Mouse (Mus musculus) ovary, postnatal 10 days (tissue): ENCODE measurements around the gene Myl4.
"Not testable (repeated sequence)": the region's sequence is repeated elsewhere in the genome, so short reads cannot be mapped to it uniquely, and the experiment has no call there.

Experiments used
- DNase-seq: peaks from one replicate; pipeline ENCODE4 v3.0.0; 2022; ENCODE audit warnings: low spot score

Gene Myl4

DNA sequence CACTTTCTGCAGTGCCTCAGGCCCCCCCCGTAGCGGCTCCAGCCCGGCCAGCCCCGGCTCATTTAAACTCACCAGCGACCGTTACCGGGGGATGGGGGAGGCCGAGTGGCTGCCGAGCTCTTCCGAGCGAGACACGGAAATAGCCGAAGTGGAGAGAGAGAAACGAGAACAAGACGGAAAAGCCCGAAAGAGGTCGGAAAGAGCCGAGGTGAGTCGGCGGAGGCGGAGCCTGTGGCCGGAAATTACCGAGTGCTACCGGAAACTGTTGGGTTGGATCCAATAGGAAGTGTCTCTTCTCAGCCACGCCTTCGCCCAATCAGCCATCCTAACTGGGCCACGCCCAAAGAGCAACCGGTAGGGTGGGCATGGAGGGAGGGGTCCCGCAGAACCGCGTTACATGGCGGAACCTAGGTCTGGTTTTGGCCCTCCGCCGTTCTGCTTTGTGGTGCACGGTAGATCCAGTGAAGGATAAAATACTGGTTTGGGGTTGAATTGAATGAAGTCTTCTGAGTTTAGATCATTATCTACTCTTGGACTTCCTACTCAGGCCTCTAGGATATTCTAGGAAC, at the start of gene Myl4, which contains the start of gene Cdc27:
Gene Myl4, plus strand, starts transcription at position 258 of the 569 bp plus-strand sequence.
Gene Cdc27, minus strand, starts transcription at position 215 of the 569 bp plus-strand sequence.
- peak; percentile 100 for DNase-seq

DNA sequence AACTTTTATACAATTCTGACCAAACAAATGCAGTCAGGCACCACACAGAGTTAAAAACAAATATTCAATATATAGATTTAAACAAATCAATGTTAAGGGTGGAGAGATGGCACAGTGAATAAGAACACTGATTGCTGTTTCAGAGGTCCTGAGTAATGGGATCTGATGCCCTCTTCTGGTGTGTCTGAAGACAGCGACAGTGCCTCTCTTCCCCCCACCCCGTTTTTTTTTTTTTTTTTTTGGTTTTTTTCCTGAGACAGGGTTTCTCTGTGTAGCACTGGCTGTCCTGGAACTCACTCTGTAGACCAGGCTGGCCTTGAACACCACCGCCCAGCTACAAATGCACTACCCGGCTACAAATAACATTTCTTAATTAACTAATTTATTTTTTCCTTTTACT, 42.0 kb upstream of the Myl4 start:
- DNase-seq = no peak

DNA sequence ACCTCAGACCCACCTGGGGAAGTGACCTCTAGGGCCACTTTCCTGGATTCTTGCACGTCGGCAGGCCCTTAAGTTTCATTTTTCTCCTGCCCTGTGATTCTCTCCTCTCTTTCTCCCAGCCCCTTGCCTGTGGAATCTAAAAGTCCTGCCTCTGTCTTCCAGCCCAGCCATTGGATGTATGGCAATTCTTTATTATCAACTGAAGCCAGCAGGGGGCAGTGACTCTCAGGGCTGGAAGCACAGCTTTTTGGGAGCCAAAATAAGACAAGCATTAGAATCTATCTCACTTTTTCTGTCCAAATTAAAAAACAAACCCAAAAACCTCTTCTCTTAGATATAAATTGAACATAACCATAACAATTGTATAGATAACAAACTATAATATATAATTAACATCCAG, 39.9 kb upstream of the Myl4 start:
- no peak for DNase-seq

DNA sequence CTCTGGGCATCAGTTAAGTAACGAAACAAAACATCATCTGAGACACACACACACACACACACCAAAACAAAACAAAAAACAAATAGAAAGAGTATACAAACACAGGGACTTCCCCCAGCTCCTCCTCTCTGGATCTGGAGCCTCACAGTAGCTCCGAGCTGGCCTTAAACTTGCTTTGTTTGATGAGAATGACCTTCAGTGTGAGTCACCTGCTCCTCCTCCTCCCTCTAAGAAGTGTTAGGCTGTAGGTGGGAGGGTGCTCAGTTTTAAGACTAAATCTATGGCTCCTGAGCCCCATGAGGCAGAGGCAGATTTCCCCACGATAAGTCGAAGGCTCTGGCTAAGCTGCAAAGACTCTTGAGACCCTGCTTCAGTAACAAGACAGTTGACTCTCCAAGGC, 38.0 kb upstream of the Myl4 start:
- no peak for DNase-seq

DNA sequence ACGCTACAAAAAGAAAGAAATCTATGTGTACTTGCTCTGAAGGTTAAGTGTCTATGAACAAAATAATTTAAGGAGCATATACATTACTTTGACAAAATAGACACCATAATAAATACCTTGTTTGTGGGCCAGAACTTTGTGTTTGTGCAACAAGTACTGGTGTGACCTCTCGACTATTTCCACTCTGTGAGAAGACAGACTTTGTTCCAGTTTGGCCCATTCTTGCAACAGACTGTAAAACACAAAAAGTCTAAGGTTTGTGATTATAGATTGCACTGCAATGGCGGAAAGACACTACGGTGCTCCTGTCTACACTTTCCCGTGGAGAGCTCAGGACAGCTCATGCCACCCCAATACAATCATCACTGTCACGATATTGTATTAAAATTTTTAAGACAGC, 24.5 kb upstream of the Myl4 start:
- no peak for DNase-seq

DNA sequence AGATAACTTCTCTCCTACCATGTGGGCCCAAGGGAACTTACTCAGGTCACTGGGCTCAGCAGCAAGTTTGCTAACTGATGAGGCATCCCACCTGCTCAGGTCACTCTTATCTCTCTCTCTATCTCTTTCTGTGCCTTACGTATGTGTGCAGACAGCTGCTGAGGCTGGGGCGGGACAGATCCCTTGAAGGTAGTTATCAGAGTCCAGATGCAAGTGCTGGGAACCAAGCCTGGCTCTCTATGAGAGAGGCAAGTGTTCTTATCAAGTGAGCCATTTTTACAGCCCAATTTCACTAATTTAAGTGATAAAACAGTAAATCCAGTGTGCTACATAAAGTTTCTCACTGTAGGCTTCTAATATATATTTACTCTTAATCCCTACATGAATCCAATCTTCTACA, 13.6 kb upstream of the Myl4 start:
- no peak for DNase-seq

DNA sequence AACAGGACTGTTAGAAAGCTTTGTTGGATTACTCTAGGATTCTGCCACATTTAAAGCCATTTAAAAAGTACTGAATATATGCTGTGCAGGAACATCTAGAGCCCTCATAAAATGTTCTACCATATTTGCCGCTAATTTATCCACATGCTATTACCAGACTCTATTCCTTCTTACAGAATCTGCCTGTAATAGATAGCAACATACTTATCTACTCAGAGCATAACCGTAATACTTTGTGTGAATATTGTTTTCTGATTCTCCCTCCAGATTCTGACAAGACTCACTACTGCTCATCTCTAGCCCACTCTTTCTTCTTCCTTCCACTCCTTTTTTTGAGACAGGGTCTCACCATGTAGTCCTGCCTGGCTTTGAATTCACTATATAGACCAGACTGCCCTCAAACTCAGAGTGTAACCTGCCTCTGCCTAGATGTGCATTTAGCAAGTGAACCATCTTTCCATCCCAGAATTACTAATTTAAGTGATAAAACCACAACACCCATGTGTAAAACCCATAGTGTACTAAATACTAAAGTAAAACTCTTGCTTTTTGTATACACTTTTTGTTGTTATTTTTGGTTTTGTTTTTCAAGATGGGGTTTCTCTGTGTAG, 12.4 kb upstream of the Myl4 start:
- no peak for DNase-seq

DNA sequence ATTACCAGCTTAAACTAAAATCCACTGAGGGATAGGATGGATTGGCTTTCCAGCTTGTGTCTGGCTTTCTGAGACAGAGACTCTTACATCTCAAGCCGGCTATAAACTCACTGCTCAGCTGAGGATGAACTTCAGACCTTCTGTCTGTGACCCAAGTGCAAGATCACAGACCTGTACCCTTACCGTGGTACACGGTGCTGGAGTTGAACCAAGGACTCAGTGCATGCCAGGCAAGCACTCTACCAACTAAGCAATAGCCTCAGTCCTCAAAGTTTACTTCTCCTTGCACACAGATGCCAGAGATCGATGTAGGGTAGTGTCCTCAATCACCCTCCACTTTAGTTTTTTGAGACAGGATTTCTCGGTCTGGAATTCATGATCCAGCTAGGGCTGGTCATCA, 10.7 kb upstream of the Myl4 start:
- DNase-seq = no peak

DNA sequence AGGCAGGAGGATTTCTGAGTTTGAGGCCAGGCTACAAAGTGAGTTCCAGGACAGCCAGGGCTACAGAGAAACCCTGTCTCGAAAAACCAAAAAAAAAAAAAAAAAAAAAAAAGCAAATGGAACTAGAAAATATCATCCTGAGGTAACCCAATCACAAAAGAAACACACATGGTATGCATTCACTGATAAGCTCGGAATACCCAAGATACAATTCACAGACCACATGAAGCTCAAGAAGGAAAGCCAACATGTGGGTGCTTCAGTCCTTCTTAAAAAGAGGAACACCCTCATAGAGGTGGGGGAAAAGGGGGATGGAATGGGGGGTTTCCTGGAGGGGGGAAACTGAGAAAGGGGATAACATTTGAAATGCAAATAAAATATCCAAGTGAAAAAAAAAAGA, 7.1 kb upstream of the Myl4 start:
- DNase-seq = not testable (repeated sequence)

DNA sequence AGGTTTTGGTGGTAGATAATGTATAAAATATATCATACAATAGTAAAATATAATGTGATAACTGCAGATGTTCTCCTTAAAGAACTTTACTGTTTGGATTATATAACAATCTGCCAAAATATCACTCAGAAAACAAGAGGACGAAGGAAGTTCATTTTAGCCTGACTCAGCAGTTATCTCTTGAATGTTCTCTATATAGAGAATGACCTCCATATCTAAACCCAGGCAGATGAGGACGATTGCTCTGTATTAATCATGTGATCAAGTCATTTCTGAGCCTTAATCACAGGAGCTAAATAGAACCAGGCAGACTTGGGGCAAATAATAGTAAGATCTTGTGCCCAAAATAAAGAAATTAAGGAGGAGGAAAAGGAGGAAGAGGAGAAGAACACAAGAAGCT, 6.0 kb upstream of the Myl4 start:
- DNase-seq = no peak

DNA sequence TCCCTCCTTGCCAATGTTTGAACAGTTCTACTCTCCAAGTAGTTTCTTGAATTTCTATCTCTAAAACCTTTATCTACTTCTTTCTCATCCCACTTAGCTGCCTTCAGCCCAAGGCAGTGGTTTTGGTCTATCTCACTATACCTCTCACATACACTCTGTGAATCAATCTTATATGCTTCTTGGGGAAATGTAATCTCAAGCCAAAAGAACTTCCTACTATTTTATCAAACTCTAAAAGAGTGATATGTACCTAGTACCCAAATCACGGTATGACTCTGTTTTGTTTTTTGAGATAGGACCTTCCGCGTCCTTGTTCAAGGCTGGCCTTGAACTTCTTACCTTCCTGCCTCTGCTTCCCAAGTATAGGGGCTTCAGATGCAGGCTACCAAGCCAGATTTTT, 3.0 kb upstream of the Myl4 start:
- no peak for DNase-seq

DNA sequence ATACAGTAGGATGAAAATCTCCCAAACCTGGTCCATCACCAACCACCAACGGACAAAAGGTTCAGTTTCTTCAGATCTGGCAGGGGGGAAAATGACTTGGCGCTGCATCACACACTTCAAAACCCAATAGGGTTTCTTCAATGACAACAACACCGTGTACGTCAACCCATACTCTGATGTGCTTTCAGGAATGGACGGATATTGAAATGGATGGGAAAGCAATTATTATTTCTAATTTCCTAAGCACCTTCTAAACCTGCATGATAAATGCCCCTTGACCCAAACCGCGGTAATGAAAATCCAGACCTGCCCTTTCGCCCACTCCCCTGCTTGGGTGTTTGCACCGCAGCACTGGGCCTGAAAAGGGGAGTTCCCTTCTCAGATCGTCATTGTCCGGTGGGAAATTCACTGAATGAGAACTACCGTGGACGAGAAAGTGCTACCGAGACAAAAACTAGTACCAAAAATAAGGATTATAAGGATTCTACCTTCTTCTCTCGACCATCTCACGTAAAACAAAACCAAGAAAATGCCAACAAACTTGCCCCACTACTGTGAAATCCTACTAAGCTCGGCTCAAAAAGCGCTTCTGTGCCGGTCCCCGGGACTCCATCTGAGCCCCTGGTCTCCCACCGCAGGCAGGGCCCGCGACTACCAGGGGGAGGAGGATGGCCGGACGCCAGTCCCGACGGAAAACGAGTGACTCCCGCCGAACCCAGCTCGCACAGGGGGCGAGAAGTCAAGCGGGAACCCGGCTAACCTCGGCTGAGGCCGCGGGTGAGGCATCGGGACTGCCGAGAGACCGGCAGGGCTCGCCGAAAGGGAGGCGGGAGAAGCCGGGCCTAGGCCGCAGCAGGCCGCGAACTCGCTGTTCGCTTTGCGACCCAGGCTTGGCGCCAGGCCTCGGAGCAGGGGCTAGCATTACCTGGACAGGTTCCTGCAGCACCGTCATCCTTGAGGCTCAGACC, 741 bp upstream of the Myl4 start:
- peak; percentile 7 for DNase-seq

DNA sequence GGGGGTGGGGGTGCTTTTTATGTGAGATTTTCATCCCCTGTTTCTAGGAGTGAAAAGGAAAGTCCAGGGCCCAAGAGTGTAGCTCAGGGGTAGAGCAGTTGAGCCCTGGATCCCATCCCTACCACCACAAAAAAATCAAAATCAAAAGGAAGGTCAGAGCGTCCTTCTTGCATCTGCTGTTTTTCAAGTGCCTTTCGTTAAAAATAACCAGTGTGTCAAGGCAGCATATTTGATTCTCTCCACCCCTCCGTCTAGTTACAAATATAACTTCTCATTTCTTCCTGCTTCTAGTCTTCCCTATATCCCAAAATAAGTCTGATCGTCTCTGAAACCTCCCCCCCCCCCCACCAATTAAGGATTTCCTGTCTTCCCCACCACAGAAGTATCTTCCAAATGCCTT, 7.6 kb downstream of the Myl4 start:
- no peak for DNase-seq

DNA sequence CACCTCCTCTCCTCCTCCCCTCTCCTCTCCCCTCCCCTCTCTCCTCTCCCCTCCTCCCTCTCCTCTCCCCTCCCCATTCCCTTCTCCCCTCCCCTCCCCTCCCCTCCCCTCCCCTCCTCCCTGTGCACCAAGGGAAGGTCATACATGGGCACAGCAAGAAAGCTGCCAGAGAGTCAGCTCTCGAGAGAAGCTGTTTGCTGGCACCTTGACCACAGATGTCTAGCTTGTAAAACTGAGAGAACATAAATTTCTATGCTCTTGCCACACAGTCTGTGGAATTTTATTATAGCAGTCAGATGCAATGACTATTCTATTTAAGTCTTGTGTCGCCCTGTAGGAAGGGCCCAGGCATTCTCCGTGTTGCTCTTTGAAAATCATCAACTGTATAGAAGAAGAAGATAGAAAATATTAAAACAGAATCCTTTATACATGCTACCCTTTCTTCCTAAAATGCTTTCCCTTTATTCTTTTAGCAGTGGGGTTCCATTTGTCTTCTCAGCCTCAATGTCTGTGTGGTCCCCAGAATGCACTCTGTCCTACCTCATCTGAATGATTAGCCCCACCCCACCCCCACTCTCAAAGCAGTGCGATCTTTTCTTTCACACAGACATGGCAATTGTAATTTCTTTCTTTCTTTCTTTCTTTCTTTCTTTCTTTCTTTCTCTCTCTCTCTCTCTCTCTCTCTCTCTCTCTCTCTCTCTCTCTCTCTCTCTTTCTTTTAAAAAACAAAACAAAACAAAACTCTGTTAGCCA, 8.4 kb downstream of the Myl4 start:
- no peak for DNase-seq

DNA sequence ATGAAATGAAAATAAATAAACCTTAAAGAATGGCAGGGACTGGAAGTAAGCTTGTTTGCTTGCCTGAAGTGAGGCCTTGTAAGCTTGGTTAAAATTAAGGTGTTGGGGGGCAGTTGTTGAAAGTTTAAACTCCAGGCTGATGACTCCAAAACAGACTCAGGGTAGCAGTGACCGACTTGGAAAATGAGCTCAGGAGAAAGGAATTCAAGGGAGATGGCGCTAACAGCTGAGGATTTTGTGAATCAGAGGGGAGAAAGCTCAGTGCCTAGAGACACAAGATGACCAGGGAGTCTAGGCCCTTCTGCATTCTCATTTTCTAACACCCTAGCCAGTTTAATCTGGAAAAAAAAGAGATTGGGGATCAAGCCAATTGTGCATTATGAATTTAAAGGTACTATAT, 10.5 kb downstream of the Myl4 start:
- no peak for DNase-seq

DNA sequence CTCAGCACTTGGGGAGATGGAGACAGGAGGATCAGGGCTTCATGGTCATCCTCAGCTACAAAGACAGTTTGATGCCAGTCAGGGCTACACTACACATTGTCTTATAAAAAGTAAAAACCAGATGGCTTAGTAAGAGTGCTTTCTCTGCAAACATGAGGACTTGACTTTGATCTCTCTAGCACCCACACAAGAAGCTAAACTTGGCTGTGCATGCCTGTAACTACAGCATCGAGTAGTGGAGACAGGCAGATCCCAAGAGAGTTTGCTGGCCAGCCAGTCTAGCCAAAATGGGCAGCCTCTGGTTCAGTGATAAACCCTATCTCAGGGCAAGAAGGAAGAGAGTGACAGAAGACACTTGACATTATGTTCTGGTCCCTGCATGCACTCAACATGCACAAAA, 13.0 kb downstream of the Myl4 start:
- no peak for DNase-seq

DNA sequence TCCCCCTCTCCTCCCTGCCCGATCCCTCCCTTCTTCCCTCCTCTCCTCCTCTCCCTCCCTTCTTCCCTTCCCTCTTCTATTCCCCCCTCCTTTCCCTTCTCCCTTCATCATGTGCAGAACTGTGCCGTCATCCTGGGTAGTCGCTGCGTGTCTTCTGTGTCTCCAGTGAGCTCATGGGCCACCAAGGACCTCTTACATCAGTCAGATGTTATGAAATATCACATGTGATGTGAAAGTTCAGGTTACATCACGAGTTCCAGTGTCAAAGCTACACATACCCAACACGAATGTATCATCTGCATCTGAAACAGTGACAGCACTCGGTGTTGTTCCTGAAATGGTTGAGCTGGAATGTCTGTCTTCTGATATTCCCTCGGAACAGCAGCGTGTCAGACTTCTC, 14.7 kb downstream of the Myl4 start:
- DNase-seq = no peak

DNA sequence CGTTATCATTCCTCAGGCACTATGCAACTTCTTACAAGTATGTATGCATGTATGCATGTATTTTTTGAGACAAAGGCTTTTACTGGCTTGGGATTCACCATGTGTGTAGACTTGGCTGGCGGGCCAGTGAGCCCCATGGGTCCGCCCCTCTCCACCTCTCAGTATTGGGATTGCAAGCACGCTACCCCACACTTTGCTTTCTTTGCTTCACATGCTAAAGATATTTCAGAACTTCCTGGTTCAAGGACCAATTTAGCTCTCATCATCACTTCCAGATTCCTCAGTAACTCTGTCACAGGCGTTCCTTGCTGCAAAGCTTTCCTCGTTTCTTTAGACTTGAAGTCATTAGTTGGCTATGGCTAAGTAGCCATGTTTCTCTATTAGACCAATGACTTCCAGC, 15.6 kb downstream of the Myl4 start:
- DNase-seq = no peak

DNA sequence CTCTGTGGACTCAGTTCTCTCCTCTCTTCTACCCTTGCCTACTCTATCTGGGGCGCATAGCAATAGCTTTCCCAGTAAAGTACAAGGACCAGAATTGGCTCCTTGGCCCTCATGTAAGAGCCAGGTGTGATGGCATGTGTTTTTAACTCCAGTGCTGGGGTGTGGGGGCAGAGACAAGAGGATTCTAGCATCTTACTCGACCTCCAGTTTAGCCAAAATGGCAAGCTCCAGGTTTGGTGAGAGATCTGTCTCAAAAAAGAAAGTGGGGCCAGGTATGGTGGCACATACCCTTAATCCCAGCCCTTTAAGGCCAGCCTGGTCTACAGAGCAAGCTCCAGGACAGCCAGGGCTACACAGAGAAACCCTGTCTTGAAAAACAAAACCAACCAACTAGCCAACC, 16.3 kb downstream of the Myl4 start:
- DNase-seq = no peak

DNA sequence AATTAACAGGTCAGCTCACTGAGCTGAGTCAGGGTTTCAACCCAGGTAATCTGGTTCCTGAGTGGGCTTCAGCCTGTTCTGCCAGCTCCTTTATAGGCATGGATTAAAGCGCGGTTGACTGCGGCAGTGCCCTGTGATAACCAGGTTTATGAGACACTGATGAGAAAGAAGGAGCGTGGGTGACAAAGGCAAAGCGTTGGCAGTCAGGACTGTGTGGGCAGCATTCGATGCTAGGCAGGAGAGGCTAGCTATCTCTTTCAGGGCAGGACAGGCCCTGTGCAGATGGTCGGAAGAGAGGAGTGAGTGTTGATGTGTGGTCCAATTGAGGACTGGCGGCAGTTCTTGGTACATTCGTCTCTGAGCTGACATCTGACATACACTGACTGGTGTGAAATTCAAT, 17.3 kb downstream of the Myl4 start:
- DNase-seq = no peak

DNA sequence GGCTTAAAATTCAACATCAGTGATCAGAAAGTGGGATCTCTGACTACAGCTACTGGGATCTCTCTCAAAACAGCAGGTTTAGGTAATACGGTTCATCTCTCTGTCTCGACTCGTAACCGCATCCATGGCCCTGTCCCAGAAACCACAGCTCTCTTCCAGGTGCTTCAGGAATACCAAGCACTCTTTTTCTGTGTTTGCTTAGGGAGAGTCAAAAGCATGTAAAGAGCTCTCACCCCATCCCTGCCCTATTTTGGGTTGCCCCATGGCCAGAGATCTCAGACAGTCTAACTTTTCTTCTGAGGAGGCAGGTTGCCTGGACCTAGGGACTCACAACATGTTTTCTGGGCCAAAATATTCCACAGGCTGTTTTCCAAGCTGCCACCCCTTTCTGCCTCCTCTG, 17.9 kb downstream of the Myl4 start:
- DNase-seq = no peak

DNA sequence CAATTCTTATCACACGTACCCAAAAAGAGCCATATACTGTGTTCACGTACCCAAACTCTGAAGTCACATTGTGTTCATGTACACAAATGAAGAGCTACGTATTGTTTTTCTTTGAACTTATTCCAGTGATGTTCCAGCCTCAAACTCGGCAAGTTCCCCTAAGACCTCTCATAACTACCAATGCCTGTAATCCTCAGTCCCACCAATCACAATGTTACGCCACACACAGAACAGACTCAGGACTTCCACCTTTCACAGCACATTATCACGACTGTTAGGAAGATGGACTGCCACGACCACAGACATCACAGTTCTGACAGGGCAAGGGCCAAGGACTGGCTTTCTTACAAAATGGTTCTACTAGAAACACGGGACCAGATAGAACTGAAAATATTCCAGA, 20.1 kb downstream of the Myl4 start:
- DNase-seq = not testable (repeated sequence)

DNA sequence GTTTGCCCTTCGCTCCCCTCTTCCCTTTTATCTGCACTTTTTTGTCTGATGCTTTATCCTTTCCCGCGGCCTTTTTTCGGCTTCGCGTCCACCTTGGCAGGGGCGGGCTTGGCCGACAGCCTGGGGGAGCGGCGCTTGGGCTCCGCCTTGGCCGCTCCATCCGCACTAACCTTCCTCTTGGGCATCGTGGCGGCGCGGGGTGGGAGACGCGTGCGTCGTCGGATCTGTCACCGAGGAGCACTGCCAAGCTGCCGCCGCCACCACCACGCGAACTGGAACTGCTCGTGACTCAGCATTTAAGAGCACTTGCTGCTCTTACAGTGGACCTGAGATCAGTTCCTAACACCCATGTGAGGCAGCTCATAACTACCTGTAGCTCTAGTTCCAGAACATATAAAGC, 20.9 kb downstream of the Myl4 start:
- DNase-seq = peak; percentile 25
